Mouse (Mus musculus) ES-E14 (cell line): ENCODE measurements around the gene Tnfsfm13. TPM values are rescaled to one million over a fixed set of nuclear protein-coding genes. Genes with fewer than 3 reads are reported as not detected.

ENCODE experiments used
- DNase-seq: peaks from one replicate; pipeline ENCODE4 v3.0.0-alpha.2; 2013; ENCODE audit warnings: low read depth, low spot score
- H3K27ac ChIP-seq: 2 replicates; pipeline ENCODE4 v1.5.1; 2012; ENCODE audit warnings: low read depth, mild to moderate bottlenecking, low read length, moderate library complexity, mixed read lengths; ENCODE audit not compliant: poor library complexity, insufficient read depth, severe bottlenecking
- H3K36me3 ChIP-seq: 2 replicates; pipeline ENCODE4 v1.6.1; 2012; ENCODE audit warnings: mild to moderate bottlenecking, low read length, moderate library complexity, mixed read lengths; ENCODE audit not compliant: control insufficient read depth, poor library complexity, insufficient read depth, severe bottlenecking
- H3K4me1 ChIP-seq, 2 experiments: fragments of 150-350 bp in 1 of 2; sonication (generic) in 1 of 2; 2 replicates each; pipeline ENCODE4 v1.6.1; 2012; ENCODE audit warnings: low read length in 2 of 2, mild to moderate bottlenecking in 1 of 2, mixed read lengths in 1 of 2; ENCODE audit not compliant: control insufficient read depth in 2 of 2, insufficient read depth in 2 of 2, poor library complexity in 1 of 2
- H3K4me3 ChIP-seq, 2 experiments: fragments of 150-350 bp in 1 of 2; sonication (generic) in 1 of 2; 2 replicates each; pipeline ENCODE4 v1.5.1; 2012; ENCODE audit warnings: low read length in 2 of 2, low read depth in 1 of 2, mild to moderate bottlenecking in 1 of 2, mixed read lengths in 1 of 2; ENCODE audit not compliant: insufficient read depth in 1 of 2, poor library complexity in 1 of 2, severe bottlenecking in 1 of 2
- H3K9ac ChIP-seq: 2 replicates; pipeline ENCODE4 v1.6.1; 2012; ENCODE audit warnings: low read depth, mild to moderate bottlenecking, low read length, mixed read lengths; ENCODE audit not compliant: poor library complexity, insufficient read depth, severe bottlenecking
- H3K9me3 ChIP-seq: fragments of 150-350 bp; sonication (generic); 2 replicates; pipeline ENCODE4 v1.6.1; 2012; ENCODE audit warnings: low read depth, mild to moderate bottlenecking, low read length; ENCODE audit not compliant: control insufficient read depth, insufficient read depth
- CHD2 ChIP-seq: IDR thresholded peaks from 2 replicates; pipeline ENCODE4 v1.6.1; 2014; ENCODE audit warnings: mild to moderate bottlenecking, low read depth, low read length, inconsistent platforms
- HCFC1 ChIP-seq: IDR thresholded peaks from 2 replicates; pipeline ENCODE4 v1.6.1; 2012; ENCODE audit warnings: low read length, inconsistent platforms, borderline replicate concordance; ENCODE audit not compliant: insufficient read depth
- MAFK ChIP-seq: IDR thresholded peaks from 2 replicates; pipeline ENCODE4 v1.6.1; 2014; ENCODE audit warnings: mild to moderate bottlenecking, low read depth, low read length, inconsistent platforms; ENCODE audit not compliant: insufficient read depth
- ZC3H11A ChIP-seq: IDR thresholded peaks from 2 replicates; pipeline ENCODE4 v1.6.1; 2012; ENCODE audit warnings: low read depth, mild to moderate bottlenecking, inconsistent platforms, low read length, borderline replicate concordance
- ZNF384 ChIP-seq: IDR thresholded peaks from 2 replicates; pipeline ENCODE4 v1.6.1; 2012; ENCODE audit warnings: low read depth, low read length, inconsistent platforms
- in situ Hi-C, 2 experiments: fragments of 600-800 bp; cut with MboI; formaldehyde crosslinking; loops; one replicate each; pipeline ENCODE4 v1.15.1; 2025; ENCODE audit warnings: low sequenced_read_pairs in 2 of 2, inconsistent platforms in 1 of 2; ENCODE audit not compliant: unreplicated experiment in 2 of 2
- total RNA-seq: library from RNA; depleted of rRNA; stranded (reverse); fragments of 300-350 nt; gene quantifications from 2 replicates; pipeline ENCODE4 v1.2.3, GENCODE M21; 2012

Tnfsfm13 gene
- total RNA-seq, 1 experiment, result 13.7 TPM

GRCm38 (mm10) chr11:69682840-69683533 lies 12.9 kb downstream of the Tnfsfm13 start:
- TF ChIP-seq MAFK (no peak), HCFC1 (peak; percentile 43; the same call in 1 of the 2 replicates), ZNF384 (no peak), ZC3H11A (peak; percentile 81; the same call in 1 of the 2 replicates), CHD2 (no peak)
- Histone ChIP-seq H3K9me3 (no peaks in the 10 kb centered on the region), H3K4me1 (peaks cover 2 to 28% of the 10 kb centered on the region in 2 experiments), H3K27ac (peak overlapping the region; percentile 56; the same call in 1 of the 2 replicates), H3K36me3 (peaks cover 17% of the 10 kb centered on the region), H3K9ac (peak overlapping the region; percentile 76; the same call in 1 of the 2 replicates), H3K4me3 (peak overlapping the region; percentile 93 to 98)
- DNase-seq, result peak; percentile 93
- in situ Hi-C loops, result no loop called here

GRCm38 (mm10) chr11:69682209-69682839 lies 13.6 kb downstream of the Tnfsfm13 start:
- Histone ChIP-seq H3K9ac (peak overlapping the region; percentile 76), H3K36me3 (peaks cover 24% of the 10 kb centered on the region), H3K4me3 (peak overlapping the region; percentile 93 to 98), H3K4me1 (peaks cover 2 to 28% of the 10 kb centered on the region in 2 experiments), H3K27ac (peak overlapping the region; percentile 56), H3K9me3 (no peaks in the 10 kb centered on the region)
- in situ Hi-C loops, result no loop called here
- no peak for DNase-seq
- TF ChIP-seq CHD2, result no peak
- no peak for TF ChIP-seq ZC3H11A
- no peak for TF ChIP-seq HCFC1
- no peak for TF ChIP-seq MAFK
- no peak for TF ChIP-seq ZNF384

GRCm38 (mm10) chr11:69681314-69682208 lies 14.3 kb downstream of the Tnfsfm13 start, which contains the start of gene Senp3:
TSS of gene Senp3 (minus strand) at chr11:69682084.
- no peaks in the 10 kb centered on the region for H3K9me3 ChIP-seq
- peaks cover 24% of the 10 kb centered on the region for H3K36me3 ChIP-seq
- TF ChIP-seq ZNF384 (no peak), MAFK (no peak), HCFC1 (peak; percentile 73)
- in situ Hi-C loops, result no loop called here
- DNase-seq, result peak; percentile 93
- peak within 1 kb of the TSS; percentile 85 for H3K27ac ChIP-seq
- H3K9ac ChIP-seq, result peak within 1 kb of the TSS; percentile 93
- peak within 1 kb of the TSS; percentile 93 to 98 for H3K4me3 ChIP-seq
- H3K4me1 ChIP-seq, result peaks cover 2 to 23% of the 10 kb centered on the region in 2 experiments

GRCm38 (mm10) chr11:69680136-69680855 lies 15.6 kb downstream of the Tnfsfm13 start:
- Histone ChIP-seq H3K9me3 (no peaks in the 10 kb centered on the region), H3K4me1 (peaks cover 2 to 16% of the 10 kb centered on the region in 2 experiments), H3K36me3 (peaks cover 32% of the 10 kb centered on the region), H3K4me3 (peak overlapping the region; percentile 93 to 98), H3K9ac (peak overlapping the region; percentile 93), H3K27ac (peak overlapping the region; percentile 52)
- DNase-seq, result no peak
- TF ChIP-seq ZC3H11A (no peak), CHD2 (no peak), HCFC1 (no peak), MAFK (no peak), ZNF384 (no peak)
- in situ Hi-C loops, result no loop called here
